Mouse (Mus musculus) monocyte, adult 2 months (primary cell): ENCODE data around the gene Gm28044.
A peak's percentile ranks its signal among the peaks of the same experiment; 100 is the strongest.
"Not testable (repeated sequence)": the region's sequence is repeated elsewhere in the genome, so short reads cannot be mapped to it uniquely, and the experiment has no call there.

Experiments
- DNase-seq, 2 experiments: peaks; one replicate each; pipeline ENCODE4 v3.0.0; 2022; ENCODE audit warnings: low spot score in 2 of 2, low read depth in 1 of 2

Gene Gm28044

DNA sequence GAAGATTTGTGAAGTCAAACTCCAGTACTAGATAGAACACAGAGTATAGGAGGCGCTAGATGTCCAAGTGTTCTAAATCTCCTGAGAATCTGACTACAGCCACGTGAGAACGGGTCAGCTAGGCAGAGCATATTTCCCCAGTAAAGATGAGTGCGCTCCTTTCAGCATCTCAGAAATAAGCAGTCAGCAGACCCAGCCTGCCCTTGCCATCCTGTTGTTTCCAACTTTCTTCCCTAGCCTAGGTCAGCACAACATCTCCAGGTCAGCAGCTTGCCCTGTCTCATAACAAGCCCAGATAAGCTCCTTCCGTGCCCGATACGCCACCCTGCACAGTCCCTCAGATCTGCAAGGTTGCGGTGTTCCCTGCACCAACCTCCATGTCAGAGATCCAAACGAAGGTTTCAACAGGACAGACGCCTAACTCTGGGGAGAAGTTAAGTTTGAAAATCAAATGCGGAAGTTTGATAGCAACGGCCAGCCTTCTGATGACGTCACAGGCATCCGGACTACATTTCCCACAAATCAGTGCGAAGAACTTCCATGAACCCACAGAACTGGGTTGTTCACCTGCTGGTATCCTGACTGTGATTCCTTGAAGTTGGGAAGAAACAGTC, at the start of gene Gm28044, which contains the start of gene Zfp953:
Gm28044 (minus strand) TSS at position 406 of the 614 bp plus-strand sequence.
Zfp953 (minus strand) TSS at position 475 of the 614 bp plus-strand sequence.
- peak; percentile 70 to 85 for DNase-seq

DNA sequence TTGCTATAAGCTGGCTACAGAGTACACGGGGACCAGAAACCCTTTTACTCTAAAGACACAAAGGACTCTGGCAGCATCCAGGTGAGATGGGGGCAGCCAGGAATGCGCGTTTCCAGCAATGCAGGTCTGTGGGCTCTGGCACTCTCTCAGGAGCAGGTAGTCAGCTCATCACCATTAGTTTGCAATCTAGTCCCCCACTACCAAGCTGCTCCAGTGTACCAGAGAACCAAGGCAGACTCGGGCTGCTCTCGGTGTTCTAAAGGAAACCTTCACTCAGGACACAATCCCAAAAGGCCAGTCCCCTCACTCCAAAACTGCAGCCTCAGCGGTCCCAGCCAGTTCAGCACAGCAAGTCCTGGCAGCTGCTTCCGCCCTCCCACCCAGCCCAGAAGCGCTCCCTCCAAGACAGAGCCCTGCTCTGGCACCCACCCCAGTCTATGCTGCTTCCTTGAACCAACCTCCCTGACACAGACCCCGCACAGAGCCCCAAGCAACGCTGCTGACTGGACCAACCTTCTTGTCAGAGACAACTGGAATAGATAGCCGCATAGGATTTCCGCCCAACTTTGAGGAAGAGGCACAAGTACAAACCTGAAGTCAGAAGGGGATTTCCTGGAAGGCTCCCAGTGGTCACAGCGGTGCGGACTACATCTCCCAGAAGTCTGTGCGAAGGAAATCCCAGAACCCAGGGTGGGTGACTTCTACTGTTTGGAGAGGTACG, 39.0 kb upstream of the Gm28044 start, which contains the start of gene Zfp429:
Zfp429 (minus strand) TSS at position 637 of the 721 bp plus-strand sequence.
- DNase-seq = peak in 1 of 2 experiments; percentile 54

DNA sequence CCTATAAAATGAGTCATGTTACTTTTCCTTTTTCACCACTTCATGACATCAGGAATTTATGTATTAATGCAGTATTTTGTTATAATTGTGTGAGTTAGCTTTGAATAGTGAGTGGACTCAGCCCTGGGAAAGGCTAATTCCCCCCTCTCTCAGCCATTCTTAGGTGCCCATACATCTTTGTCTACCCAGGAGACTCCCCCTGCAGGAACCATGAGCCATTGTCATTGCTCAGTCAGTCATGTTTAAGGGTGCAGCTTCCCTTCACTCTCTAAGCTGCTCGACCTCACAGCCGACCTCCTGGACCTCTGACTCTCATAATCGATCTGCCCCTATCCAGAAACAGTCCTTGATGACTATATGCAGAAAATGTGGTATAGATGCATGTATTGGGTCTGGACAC, 15.9 kb upstream of the Gm28044 start:
- not testable (repeated sequence) for DNase-seq

DNA sequence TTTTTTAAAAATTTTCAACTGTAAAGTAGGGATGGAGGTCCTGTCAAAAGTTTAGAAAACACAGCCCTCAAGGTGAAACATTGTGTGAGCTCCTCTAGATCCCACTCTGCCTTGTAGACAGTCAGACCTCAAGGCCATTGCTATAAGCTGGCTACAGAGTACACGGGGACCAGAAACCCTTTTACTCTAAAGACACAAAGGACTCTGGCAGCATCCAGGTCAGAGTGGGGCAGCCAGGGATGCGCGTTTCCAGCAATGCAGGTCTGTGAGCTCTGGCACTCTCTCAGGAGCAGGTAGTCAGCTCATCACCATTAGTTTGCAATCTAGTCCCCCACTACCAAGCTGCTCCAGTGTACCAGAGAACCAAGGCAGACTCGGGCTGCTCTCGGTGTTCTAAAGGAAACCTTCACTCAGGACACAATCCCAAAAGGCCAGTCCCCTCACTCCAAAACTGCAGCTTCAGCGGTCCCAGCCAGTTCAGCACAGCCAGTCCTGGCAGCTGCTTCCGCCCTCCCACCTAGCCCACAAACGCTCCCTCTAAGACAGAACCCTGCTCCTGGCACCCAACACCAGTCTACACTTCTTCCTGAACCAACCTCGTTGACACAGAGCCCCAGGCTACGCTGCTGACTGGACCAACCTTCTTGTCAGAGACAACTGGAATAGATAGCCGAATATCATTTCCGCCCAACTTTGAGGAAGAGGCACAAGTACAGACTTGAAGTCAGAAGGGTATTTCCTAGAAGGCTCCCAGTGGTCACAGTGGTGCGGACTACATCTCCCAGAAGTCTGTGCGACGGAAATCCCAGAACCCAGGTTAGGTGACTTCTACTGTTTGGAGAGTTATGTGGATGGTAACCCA, 14.9 kb upstream of the Gm28044 start, which contains the start of the genes Gm28041 and Zfp456:
Gm28041 (minus strand) TSS at position 684 of the 862 bp plus-strand sequence.
Zfp456 (minus strand) TSS at position 761 of the 862 bp plus-strand sequence.
- peak; percentile 50 to 73 for DNase-seq

DNA sequence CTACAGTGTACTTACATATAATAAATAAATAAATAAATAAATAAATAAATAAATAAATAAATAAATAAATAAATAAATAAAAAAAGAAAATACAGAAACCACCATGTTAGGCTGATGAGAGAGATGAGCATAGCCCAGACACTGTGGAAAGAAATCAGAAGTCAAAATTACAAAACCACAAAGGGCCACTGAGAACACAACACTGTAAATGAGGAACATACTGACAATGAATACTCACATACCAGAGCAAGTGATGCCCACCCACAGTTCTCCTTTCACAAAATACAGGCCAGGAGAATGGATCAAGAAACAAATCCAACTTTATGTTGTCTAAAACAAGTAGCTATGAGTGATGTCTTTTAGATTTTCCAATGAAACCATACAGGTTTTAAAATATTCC, 8.5 kb downstream of the Gm28044 start:
- no peak for DNase-seq

DNA sequence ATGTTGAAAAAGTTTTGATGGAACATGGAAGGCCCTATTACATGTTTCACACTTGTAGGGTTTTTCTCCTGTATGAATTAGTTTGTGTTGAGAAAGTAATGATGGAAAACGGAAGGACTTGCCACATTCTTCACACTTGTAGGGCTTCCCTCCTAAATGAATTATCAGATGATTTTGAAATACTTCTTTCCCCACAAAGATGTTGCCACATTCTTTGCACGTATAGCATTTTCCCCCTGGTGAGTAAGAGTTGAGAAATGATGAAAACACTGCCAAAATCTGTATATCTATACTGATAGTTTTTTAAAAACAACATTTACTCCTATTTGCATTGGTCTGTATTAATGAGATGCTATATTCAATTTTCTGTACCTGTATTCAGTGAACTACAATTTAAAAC, 16.9 kb downstream of the Gm28044 start:
- DNase-seq = no peak

DNA sequence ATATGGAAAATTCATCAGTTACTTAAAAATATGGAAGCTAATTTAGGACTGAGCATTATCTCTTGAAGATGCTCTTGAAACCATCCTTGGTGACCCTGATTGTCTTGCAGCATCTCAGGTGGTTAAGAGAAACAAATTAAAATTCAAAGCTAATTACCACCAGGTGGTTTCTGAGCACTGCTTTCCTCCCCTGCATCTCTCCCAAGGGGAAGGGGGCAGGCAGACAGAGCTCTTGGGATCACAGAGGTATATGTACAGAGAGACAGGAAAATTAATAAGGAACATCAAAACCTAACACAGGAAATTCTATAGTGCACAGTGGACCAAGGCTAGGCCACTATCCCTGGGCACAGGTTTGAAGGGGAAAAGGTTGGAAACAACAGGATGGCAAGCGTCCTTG, 27.5 kb downstream of the Gm28044 start:
- no peak for DNase-seq

DNA sequence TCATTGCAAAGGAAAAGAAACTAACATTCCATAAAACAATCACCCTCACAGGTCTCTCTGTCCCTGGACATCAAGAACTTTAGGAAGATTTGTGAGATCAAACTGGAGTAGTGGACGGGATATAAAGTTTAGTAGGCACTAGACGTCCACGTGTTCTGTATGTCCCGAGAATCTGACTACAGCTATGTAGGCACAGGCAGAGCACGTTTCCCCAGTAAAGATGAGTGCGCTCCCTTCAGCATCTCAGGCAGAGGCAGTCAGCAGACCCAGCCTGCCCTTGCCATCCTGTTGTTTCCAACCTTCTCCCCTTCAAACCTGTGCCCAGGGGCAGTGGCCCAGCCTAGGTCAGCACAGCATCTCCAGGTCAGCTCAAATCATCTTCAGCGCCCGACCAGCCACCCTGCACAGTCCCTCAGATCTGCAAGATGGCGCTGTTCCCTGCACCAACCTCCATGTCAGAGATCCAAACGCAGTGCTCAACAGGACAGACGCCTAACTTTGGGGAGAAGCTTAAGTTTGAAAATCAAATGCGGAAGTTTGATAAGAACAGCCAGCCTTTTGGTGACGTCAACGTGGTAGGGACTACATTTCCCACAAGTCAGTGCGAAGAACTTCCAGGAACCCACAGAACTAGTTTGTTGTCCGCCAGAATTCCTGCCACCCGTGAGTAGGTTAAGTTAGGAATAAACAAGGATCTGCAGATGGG, 28.2 kb downstream of the Gm28044 start, which contains the start of gene Zfp595:
Zfp595 (minus strand) TSS at position 552 of the 706 bp plus-strand sequence.
- peak; percentile 57 to 78 for DNase-seq

DNA sequence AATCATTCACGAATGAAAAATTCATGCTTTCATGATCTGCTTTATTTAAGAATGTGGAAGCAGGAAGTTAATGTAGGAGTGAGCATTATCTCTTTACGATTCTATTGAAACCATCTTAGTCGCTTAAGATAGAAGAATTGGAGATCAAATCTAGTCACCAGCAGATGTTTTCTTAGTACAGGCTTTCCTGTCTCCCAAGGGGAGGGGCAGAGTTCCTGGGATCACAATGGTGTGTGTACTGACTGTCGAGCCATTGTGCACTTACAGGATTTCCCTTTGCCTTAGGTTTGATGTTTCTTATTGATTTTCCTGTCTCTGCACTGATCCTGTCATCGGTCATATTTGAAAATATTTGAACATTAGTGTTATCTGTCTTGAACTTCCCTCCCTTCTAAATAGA, 53.6 kb downstream of the Gm28044 start:
- no peak for DNase-seq

DNA sequence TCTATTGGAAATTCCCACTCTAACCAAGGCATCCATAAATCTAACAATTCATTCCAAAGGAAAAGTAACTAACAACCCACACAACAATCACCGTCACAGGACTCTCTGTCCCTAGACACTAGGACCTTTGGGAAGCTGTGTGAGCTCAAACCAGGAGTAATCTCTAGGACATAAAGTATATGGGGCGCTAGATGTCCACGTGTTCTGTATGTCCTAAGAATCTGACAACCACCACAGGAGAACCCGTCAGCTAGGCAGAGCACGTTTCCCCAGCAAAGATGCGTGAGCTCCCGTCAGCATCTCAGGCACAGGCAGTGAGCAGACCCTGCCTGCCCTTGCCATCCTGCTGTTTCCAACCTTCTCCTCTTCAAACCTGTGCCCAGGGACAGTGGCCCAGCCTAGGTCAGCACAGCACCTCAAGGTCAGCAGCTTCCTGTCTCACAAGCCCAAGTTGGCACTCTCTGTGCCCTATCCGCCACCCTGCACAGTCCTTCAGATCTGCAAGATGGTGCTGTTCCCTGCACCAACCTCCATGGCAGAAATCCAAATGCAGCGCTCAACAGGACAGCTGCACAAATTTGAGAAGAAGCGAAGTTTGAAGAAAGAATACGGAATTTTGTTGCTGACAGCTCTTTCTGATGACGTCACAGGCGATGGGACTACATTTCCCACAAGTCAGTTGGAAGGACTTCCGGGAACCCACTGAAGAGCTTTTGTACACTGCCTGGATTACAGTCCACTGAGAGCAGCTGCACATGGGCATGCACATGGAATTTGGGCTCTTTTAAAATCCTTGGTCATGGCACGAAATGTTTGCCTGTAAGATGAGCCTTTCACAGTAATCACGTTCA, 54.3 kb downstream of the Gm28044 start, which contains the start of gene Zfp457:
Zfp457 (minus strand) TSS at position 664 of the 851 bp plus-strand sequence.
- DNase-seq = peak; percentile 59 to 75

DNA sequence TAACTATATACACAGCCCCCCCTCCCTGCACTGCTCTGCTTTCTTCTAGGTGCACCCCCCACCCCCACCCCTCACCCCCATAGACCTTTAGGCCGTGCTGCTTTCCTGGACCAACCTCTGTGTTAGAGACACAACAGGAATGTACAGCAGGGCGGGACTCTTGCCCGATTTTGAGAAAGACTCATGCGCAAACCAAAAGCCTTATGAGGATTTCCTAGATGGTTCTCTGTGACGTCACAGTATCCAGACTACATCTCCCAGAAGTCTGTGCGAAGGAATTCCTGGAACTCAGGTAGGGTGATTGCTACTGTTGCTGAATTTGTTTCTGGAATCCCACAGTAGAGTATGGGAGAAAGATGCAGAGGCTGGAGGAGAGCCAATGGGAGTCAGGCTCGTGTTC, 82.0 kb downstream of the Gm28044 start, which contains the start of gene Zfp458:
Zfp458 (minus strand) TSS at position 153 of the 400 bp plus-strand sequence.
- DNase-seq = no peak

DNA sequence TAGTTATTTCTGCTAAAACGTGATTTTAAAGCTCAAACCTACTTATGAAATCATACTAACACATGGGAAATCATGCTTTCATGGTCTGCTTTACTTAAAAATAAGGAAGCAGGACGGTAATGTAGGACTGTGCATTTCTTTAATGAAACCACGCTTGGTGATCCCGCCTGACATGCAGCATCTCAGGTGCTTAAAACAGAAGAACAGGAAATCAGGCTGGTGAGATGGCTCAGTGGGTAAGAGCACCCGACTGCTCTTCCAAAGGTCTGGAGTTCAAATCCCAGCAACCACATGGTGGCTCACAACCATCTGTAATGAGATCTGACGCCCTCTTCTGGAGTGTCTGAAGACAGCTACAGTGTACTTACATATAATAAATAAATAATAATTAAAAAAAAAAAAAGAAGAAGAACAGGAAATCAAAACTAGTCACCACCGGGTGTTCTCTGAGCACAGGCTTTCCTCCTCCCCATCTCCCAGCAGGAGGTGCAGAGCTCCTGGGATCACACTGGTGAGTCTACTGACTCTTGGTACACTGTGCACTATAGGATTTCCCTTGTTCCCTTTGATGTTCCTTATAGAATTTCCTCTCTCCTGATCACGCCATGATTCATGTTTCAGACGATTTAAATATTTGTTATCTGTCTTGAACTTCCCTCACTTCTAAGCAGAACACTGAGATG, 90.8 kb downstream of the Gm28044 start:
- not testable (repeated sequence) for DNase-seq

DNA sequence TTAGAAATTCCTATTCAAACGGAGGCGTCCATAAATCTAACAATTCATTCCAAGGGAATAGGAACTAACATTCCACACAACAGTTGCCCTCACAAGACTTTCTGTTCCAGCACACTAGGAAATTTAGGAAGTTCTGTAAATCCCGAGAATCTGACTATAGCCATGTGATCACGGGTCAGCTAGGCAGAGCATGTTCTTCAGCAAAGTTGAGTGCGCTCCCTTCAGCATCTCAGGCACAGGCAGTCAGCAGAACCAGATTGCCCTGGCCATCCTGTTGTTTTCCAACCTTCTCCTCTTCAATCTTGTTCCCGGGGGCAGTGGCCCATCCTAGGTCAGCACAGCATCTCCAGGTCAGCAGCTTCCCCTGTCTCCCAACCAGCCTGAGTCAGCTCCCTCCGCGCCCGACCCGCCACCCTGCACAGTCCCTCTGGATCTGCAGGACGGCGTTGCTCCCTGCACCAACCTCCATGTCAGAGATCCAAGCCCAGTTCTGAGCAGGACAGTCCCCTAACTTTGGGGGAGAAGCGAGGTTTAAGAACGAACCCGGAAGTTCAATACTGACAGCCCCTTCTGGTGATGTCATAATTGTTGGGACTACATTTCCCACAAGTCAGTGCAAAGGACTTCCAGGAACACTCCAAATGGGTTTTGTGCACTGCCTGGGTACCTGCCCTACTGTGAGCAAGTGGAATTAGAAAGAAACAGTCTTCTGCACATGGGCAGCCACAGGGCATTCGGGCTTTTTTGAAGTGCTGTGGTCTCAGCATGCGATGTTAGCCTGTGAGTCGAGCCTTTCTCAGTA, 91.6 kb downstream of the Gm28044 start:
- DNase-seq = peak; percentile 30 to 50
